In genomic region chr8:71723047-71723551, GRCm38 (mm10) we compare ENCODE assay signal across 13 mouse cellular contexts. TPM values are rescaled to one million over a fixed set of nuclear protein-coding genes. Genes with fewer than 3 reads are reported as not detected.
DNase-seq lines count a peak whose midpoint lies in the region; ATAC-seq and TF ChIP-seq lines count a peak whose summit lies in the region.
"Had no signal": no experiment of that assay in that cellular context is flagged by ENCODE, and none has a peak within 500 bp of the region (broad histone marks: within the 10 kb centered on the region; RNA-seq: fewer than 3 reads in every experiment).

No protein-coding gene starts in this region.

- DNase-seq in A20 (ENCODE audit: low read depth, low spot score) (peak; percentile 92), G1E (ENCODE audit: low spot score) (peak; percentile 52)
- peak; percentile 65 to 67 (median 66) for DNase-seq in liver, embryonic 14.5 days (ENCODE audit: low read depth in 3 of 3, low spot score in 3 of 3)
- peak; percentile 68 to 85 for DNase-seq in spleen, adult 2 months (ENCODE audit: low read depth in 1 of 2, low spot score in 2 of 2)
- no peak for DNase-seq in ovary, adult 18-20 months (ENCODE audit: low spot score)
- DNase-seq: cerebellum, adult 18-20 months; right cerebral cortex, adult 18-20 months had no signal

- H3K9me3 ChIP-seq in G1E (replicated peaks), result no peaks in the 10 kb centered on the region
- no peaks in the 10 kb centered on the region for H3K9me3 ChIP-seq in liver, embryonic 14.5 days (ENCODE audit: control insufficient read depth, low read length)
- no peaks in the 10 kb centered on the region for H3K9me3 ChIP-seq in neural tube, embryonic 15.5 days (replicated peaks)
- H3K9me3 ChIP-seq in kidney, embryonic 14.5 days (ENCODE audit: control insufficient read depth, low read length), result no peaks in the 10 kb centered on the region
- H3K9me3 ChIP-seq in forebrain, embryonic 12.5 days, result no peaks in the 10 kb centered on the region
- H3K9me3 ChIP-seq: forebrain, embryonic 10.5 days; heart, embryonic 15.5 days had no signal

- H3K36me3 ChIP-seq in G1E (replicated peaks), result peaks cover 21% of the 10 kb centered on the region
- no peaks in the 10 kb centered on the region for H3K36me3 ChIP-seq in liver, embryonic 14.5 days (replicated peaks; ENCODE audit: control insufficient read depth, insufficient read depth, low read depth)
- peaks cover 9% of the 10 kb centered on the region for H3K36me3 ChIP-seq in spleen, adult 2 months (ENCODE audit: control insufficient read depth, insufficient read depth, low read length)
- H3K36me3 ChIP-seq in neural tube, embryonic 15.5 days, result peaks cover 2% of the 10 kb centered on the region; the same call in 1 of the 2 replicates
- H3K36me3 ChIP-seq in kidney, embryonic 14.5 days (ENCODE audit: control insufficient read depth, insufficient read depth, low read length), result no peaks in the 10 kb centered on the region
- H3K36me3 ChIP-seq in forebrain, embryonic 12.5 days (replicated peaks), result no peaks in the 10 kb centered on the region
- H3K36me3 ChIP-seq: forebrain, embryonic 10.5 days; heart, embryonic 15.5 days had no signal

- no peaks in the 10 kb centered on the region for H3K4me1 ChIP-seq in G1E (ENCODE audit: insufficient read depth, low read depth, low read length)
- H3K4me1 ChIP-seq in liver, embryonic 14.5 days (replicated peaks; ENCODE audit: control insufficient read depth in 2 of 2, insufficient read depth in 2 of 2, low read length in 1 of 2), result peaks cover 21 to 23% of the 10 kb centered on the region in 2 experiments
- peaks cover 15% of the 10 kb centered on the region for H3K4me1 ChIP-seq in spleen, adult 2 months (ENCODE audit: control insufficient read depth, insufficient read depth, insufficient read length)
- H3K4me1 ChIP-seq in neural tube, embryonic 15.5 days, result peaks cover 71% of the 10 kb centered on the region
- H3K4me1 ChIP-seq in kidney, embryonic 14.5 days (ENCODE audit: control insufficient read depth, insufficient read depth, low read length), result no peaks in the 10 kb centered on the region
- peaks cover 63% of the 10 kb centered on the region for H3K4me1 ChIP-seq in forebrain, embryonic 12.5 days

- no peak for TF ChIP-seq CTCF in G1E (IDR thresholded peaks at IDR 0.05; ENCODE audit: low read depth, low read length)
- no peak for TF ChIP-seq CTCF in liver, embryonic 14.5 days (IDR thresholded peaks at IDR 0.05; ENCODE audit: low read depth)
- no peak for TF ChIP-seq CTCF in spleen, adult 2 months (IDR thresholded peaks at IDR 0.05; ENCODE audit: extremely low read depth, insufficient read depth, insufficient read length, insufficient replicate concordance)

- H3K4me2 ChIP-seq in liver, embryonic 14.5 days (ENCODE audit: low read depth), result peak overlapping the region; percentile 61
- H3K4me2 ChIP-seq in neural tube, embryonic 15.5 days, result no peak overlapping the region
- no peak overlapping the region for H3K4me2 ChIP-seq in kidney, embryonic 14.5 days (replicated peaks; ENCODE audit: low read depth, low read length)
- H3K4me2 ChIP-seq in forebrain, embryonic 12.5 days, result no peak overlapping the region
- H3K4me2 ChIP-seq: heart, embryonic 15.5 days had no signal

- TF ChIP-seq POLR2A in spleen, adult 2 months (IDR thresholded peaks at IDR 0.05; ENCODE audit: low read depth, low read length), result peak; percentile 64

- H3K4me3 ChIP-seq in G1E (ENCODE audit: low read depth, low read length), result peak overlapping the region; percentile 5; the same call in 1 of the 2 replicates
- peak overlapping the region; percentile 53 to 57 for H3K4me3 ChIP-seq in liver, embryonic 14.5 days (ENCODE audit: insufficient read depth in 1 of 2, low read depth in 2 of 2, low read length in 2 of 2)
- H3K4me3 ChIP-seq in spleen, adult 2 months (ENCODE audit: extremely low read depth, insufficient read depth, insufficient read length), result peak overlapping the region; percentile 71
- H3K4me3 ChIP-seq in neural tube, embryonic 15.5 days (replicated peaks), result no peak overlapping the region
- no peak overlapping the region for H3K4me3 ChIP-seq in kidney, embryonic 14.5 days (ENCODE audit: low read length)
- H3K4me3 ChIP-seq in forebrain, embryonic 12.5 days (replicated peaks), result no peak overlapping the region
- H3K4me3 ChIP-seq: forebrain, embryonic 10.5 days; heart, embryonic 15.5 days had no signal

- H3K27me3 ChIP-seq in G1E (ENCODE audit: insufficient read depth, low read length), result peaks cover 9% of the 10 kb centered on the region; the same call in 1 of the 2 replicates
- H3K27me3 ChIP-seq in liver, embryonic 14.5 days (ENCODE audit: control insufficient read depth, insufficient read depth, low read length), result no peaks in the 10 kb centered on the region; the same call in 1 of the 2 replicates
- no peaks in the 10 kb centered on the region for H3K27me3 ChIP-seq in spleen, adult 2 months (ENCODE audit: control insufficient read depth, insufficient read depth, low read length)
- no peaks in the 10 kb centered on the region for H3K27me3 ChIP-seq in neural tube, embryonic 15.5 days (replicated peaks)
- H3K27me3 ChIP-seq in kidney, embryonic 14.5 days (ENCODE audit: control insufficient read depth, insufficient read depth, low read length), result peaks cover 25% of the 10 kb centered on the region
- H3K27me3 ChIP-seq in forebrain, embryonic 12.5 days, result peaks cover 24% of the 10 kb centered on the region

- TF ChIP-seq EP300 in liver, embryonic 14.5 days (IDR thresholded peaks at IDR 0.05; ENCODE audit: low read depth), result no peak

- WGBS in liver, embryonic 14.5 days (ENCODE audit: insufficient replicate concordance), result 17% methylated on average over 14 of the region's 14 CpGs
- whole genome bisulfite sequencing in spleen, adult 2 months, result 4% methylated on average over 14 of the region's 14 CpGs
- WGBS in neural tube, embryonic 15.5 days, result 73% methylated on average over 14 of the region's 14 CpGs
- 45% methylated on average over 14 of the region's 14 CpGs for WGBS in kidney, embryonic 14.5 days
- 75% methylated on average over 14 of the region's 14 CpGs for WGBS in forebrain, embryonic 12.5 days

- H3K9ac ChIP-seq in liver, embryonic 14.5 days (replicated peaks), result peak overlapping the region; percentile 58
- H3K9ac ChIP-seq in neural tube, embryonic 15.5 days (replicated peaks), result no peak overlapping the region
- H3K9ac ChIP-seq in kidney, embryonic 14.5 days (ENCODE audit: low read depth, low read length), result no peak overlapping the region
- no peak overlapping the region for H3K9ac ChIP-seq in forebrain, embryonic 12.5 days
- H3K9ac ChIP-seq: heart, embryonic 15.5 days had no signal

- H3K27ac ChIP-seq in liver, embryonic 14.5 days, result peak overlapping the region; percentile 68
- H3K27ac ChIP-seq in spleen, adult 2 months (ENCODE audit: insufficient read depth, low read length), result peak overlapping the region; percentile 79
- no peak overlapping the region for H3K27ac ChIP-seq in neural tube, embryonic 15.5 days (replicated peaks)
- no peak overlapping the region for H3K27ac ChIP-seq in kidney, embryonic 14.5 days (ENCODE audit: low read depth, low read length)
- no peak overlapping the region for H3K27ac ChIP-seq in forebrain, embryonic 12.5 days
- H3K27ac ChIP-seq: forebrain, embryonic 10.5 days; heart, embryonic 15.5 days had no signal

- peak; percentile 85 for ATAC-seq in G1E (ENCODE audit: extremely low read depth, insufficient number of reproducible peaks, low FRiP score, poor library complexity, severe bottlenecking)
- peak; percentile 82 for ATAC-seq in liver, embryonic 14.5 days (ENCODE audit: insufficient read depth)
- no peak for ATAC-seq in neural tube, embryonic 15.5 days (ENCODE audit: low FRiP score)
- no peak for ATAC-seq in kidney, embryonic 14.5 days (ENCODE audit: low FRiP score, low TSS enrichment)
- ATAC-seq in forebrain, embryonic 12.5 days (ENCODE audit: low FRiP score), result no peak
- ATAC-seq: midbrain, embryonic 16.5 days had no signal

RNA-seq across cellular contexts. Expression of gene Fcho1, which starts 2.4 kb away (rescaled TPM):
- total RNA-seq in G1E (2014; fragmentation: Nextera tagmentation) (2.2 and 27.3 TPM in 2 replicates), G1E (2017) (7.6 and 7.7 TPM in 2 replicates)
- polyA plus RNA-seq in G1E (2012), result 14.0 and 16.2 TPM in 2 replicates
- polyA plus RNA-seq in liver, embryonic 14.5 days (2012; rRNA removed), result 24.1 and 24.6 TPM in 2 replicates
- 14.7 and 18.6 TPM in 2 replicates for polyA plus RNA-seq in liver, embryonic 14.5 days (2014; fragmentation: Nextera tagmentation; extraction: Ambion mirVana)
- 247 and 301 TPM in 2 replicates for polyA plus RNA-seq in spleen, adult 2 months (2012; rRNA removed)
- 81.2 and 85.0 TPM in 2 replicates for polyA plus RNA-seq in neural tube, embryonic 15.5 days (2015; fragmentation: Nextera tagmentation; extraction: Ambion mirVana)
- polyA plus RNA-seq in kidney, embryonic 14.5 days (2014; fragmentation: Nextera tagmentation; extraction: Ambion mirVana), result 5.5 and 6.5 TPM in 2 replicates
- polyA plus RNA-seq in forebrain, embryonic 12.5 days (2016; fragmentation: Nextera tagmentation; extraction: Ambion mirVana), result 38.4 and 38.9 TPM in 2 replicates

RNA-seq across cellular contexts. Expression of gene B3gnt3, which starts 21.5 kb away (rescaled TPM):
- total RNA-seq in G1E (2014; fragmentation: Nextera tagmentation), result not detected in 2 replicates
- total RNA-seq in G1E (2017), result 0.05 and 0.06 TPM in 2 replicates
- not detected in 2 replicates for polyA plus RNA-seq in G1E (2012)
- 2.2 and 2.5 TPM in 2 replicates for polyA plus RNA-seq in liver, embryonic 14.5 days (2012; rRNA removed)
- polyA plus RNA-seq in liver, embryonic 14.5 days (2014; fragmentation: Nextera tagmentation; extraction: Ambion mirVana), result 1.8 and 2.0 TPM in 2 replicates
- 5.2 and 5.6 TPM in 2 replicates for polyA plus RNA-seq in spleen, adult 2 months (2012; rRNA removed)
- polyA plus RNA-seq in neural tube, embryonic 15.5 days (2015; fragmentation: Nextera tagmentation; extraction: Ambion mirVana), result 0.56 and 1.3 TPM in 2 replicates
- 1.1 and 1.6 TPM in 2 replicates for polyA plus RNA-seq in kidney, embryonic 14.5 days (2014; fragmentation: Nextera tagmentation; extraction: Ambion mirVana)
- polyA plus RNA-seq in forebrain, embryonic 12.5 days (2016; fragmentation: Nextera tagmentation; extraction: Ambion mirVana), result 0.36 and 0.72 TPM in 2 replicates

RNA-seq across cellular contexts. Expression of gene Insl3, which starts 34.1 kb away (rescaled TPM):
- 3.4 and 9.1 TPM in 2 replicates for total RNA-seq in G1E (2014; fragmentation: Nextera tagmentation)
- 2.7 and 4.6 TPM in 2 replicates for total RNA-seq in G1E (2017)
- polyA plus RNA-seq in G1E (2012), result 28.6 and 35.3 TPM in 2 replicates
- 0.48 and 0.73 TPM in 2 replicates for polyA plus RNA-seq in liver, embryonic 14.5 days (2012; rRNA removed)
- 1.2 and 1.5 TPM in 2 replicates for polyA plus RNA-seq in liver, embryonic 14.5 days (2014; fragmentation: Nextera tagmentation; extraction: Ambion mirVana)
- polyA plus RNA-seq in spleen, adult 2 months (2012; rRNA removed), result 52.4 and 70.9 TPM in 2 replicates
- polyA plus RNA-seq in neural tube, embryonic 15.5 days (2015; fragmentation: Nextera tagmentation; extraction: Ambion mirVana), result 1.4 and 2.8 TPM in 2 replicates
- 1.2 TPM in 1 of 2 replicates, not detected in the other for polyA plus RNA-seq in kidney, embryonic 14.5 days (2014; fragmentation: Nextera tagmentation; extraction: Ambion mirVana)
- polyA plus RNA-seq in forebrain, embryonic 12.5 days (2016; fragmentation: Nextera tagmentation; extraction: Ambion mirVana), result not detected in 2 replicates

RNA-seq across cellular contexts. Expression of gene Jak3, which starts 47.0 kb away (rescaled TPM):
- 29.8 and 32.0 TPM in 2 replicates for total RNA-seq in G1E (2014; fragmentation: Nextera tagmentation)
- 15.7 and 15.9 TPM in 2 replicates for total RNA-seq in G1E (2017)
- polyA plus RNA-seq in G1E (2012), result 68.8 and 73.6 TPM in 2 replicates
- polyA plus RNA-seq in liver, embryonic 14.5 days (2012; rRNA removed), result 3.8 and 4.0 TPM in 2 replicates
- polyA plus RNA-seq in liver, embryonic 14.5 days (2014; fragmentation: Nextera tagmentation; extraction: Ambion mirVana), result 3.0 and 3.1 TPM in 2 replicates
- 62.6 and 81.5 TPM in 2 replicates for polyA plus RNA-seq in spleen, adult 2 months (2012; rRNA removed)
- polyA plus RNA-seq in neural tube, embryonic 15.5 days (2015; fragmentation: Nextera tagmentation; extraction: Ambion mirVana), result 7.4 and 11.5 TPM in 2 replicates
- polyA plus RNA-seq in kidney, embryonic 14.5 days (2014; fragmentation: Nextera tagmentation; extraction: Ambion mirVana), result 3.0 and 5.2 TPM in 2 replicates
- polyA plus RNA-seq in forebrain, embryonic 12.5 days (2016; fragmentation: Nextera tagmentation; extraction: Ambion mirVana), result 2.5 and 2.9 TPM in 2 replicates

RNA-seq across cellular contexts. Expression of gene Unc13a, which starts 51.5 kb away (rescaled TPM):
- total RNA-seq in G1E (2014; fragmentation: Nextera tagmentation) (6.5 and 7.3 TPM in 2 replicates), G1E (2017) (4.1 and 5.2 TPM in 2 replicates)
- 3.7 and 4.6 TPM in 2 replicates for polyA plus RNA-seq in G1E (2012)
- 0.13 and 0.15 TPM in 2 replicates for polyA plus RNA-seq in liver, embryonic 14.5 days (2012; rRNA removed)
- 0.18 and 0.34 TPM in 2 replicates for polyA plus RNA-seq in liver, embryonic 14.5 days (2014; fragmentation: Nextera tagmentation; extraction: Ambion mirVana)
- polyA plus RNA-seq in spleen, adult 2 months (2012; rRNA removed), result 0.47 and 0.54 TPM in 2 replicates
- polyA plus RNA-seq in neural tube, embryonic 15.5 days (2015; fragmentation: Nextera tagmentation; extraction: Ambion mirVana), result 18.1 and 22.2 TPM in 2 replicates
- polyA plus RNA-seq in kidney, embryonic 14.5 days (2014; fragmentation: Nextera tagmentation; extraction: Ambion mirVana), result 0.50 and 0.53 TPM in 2 replicates
- polyA plus RNA-seq in forebrain, embryonic 12.5 days (2016; fragmentation: Nextera tagmentation; extraction: Ambion mirVana), result 13.7 and 16.0 TPM in 2 replicates

Comparison
In these comparisons a context has a peak if more than half of its experiments do, and no peak if none do; other contexts are left out.
1. ATAC-seq: peak in G1E (single experiment) and liver, embryonic 14.5 days (single experiment); none in neural tube, embryonic 15.5 days (single experiment), kidney, embryonic 14.5 days (single experiment) and forebrain, embryonic 12.5 days (single experiment).
2. H3K4me3 ChIP-seq: peak in G1E (single experiment), liver, embryonic 14.5 days (2 of 2) and spleen, adult 2 months (single experiment); none in neural tube, embryonic 15.5 days (single experiment), kidney, embryonic 14.5 days (single experiment) and forebrain, embryonic 12.5 days (single experiment).
3. H3K27ac ChIP-seq: peak in liver, embryonic 14.5 days (single experiment) and spleen, adult 2 months (single experiment); none in neural tube, embryonic 15.5 days (single experiment), kidney, embryonic 14.5 days (single experiment) and forebrain, embryonic 12.5 days (single experiment).